Mouse (Mus musculus): Measurements from ENCODE around the gene Ift88. TPM values are rescaled to one million over a fixed set of nuclear protein-coding genes. Genes with fewer than 3 reads are reported as not detected.

Ift88 gene
- polyA plus RNA-seq, 1 experiment from 2014 or later = 6.1 TPM

DNA sequence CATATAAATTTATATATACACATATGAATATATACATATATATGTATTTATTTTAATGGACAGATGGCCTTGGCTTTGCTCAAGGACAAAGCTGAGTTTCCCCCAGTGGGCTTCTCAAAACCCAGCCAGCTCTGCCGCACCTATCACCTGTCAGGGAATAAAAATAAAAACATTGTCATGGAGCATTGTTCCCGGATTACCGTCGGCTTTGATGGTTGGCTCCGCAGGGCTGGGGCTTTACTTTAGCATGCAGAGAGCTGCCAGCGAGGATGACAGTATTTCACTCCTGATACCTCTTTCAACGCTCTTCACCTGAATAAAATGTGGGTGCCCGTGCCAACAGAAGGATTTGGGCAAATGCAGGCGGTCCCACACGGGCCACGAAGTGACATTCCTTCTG is 110.0 kb downstream of the Ift88 start:
- Histone ChIP-seq H3K27me3 (replicated peaks) (peaks cover 37% of the 10 kb centered on the region), H3K27ac (replicated peaks) (no peak overlapping the region), H3K4me1 (peaks cover 61% of the 10 kb centered on the region), H3K9ac (peak overlapping the region; percentile 56; the same call in 1 of the 2 replicates), H3K36me3 (no peaks in the 10 kb centered on the region), H3K4me3 (no peak overlapping the region), H3K4me2 (peak overlapping the region; percentile 14; the same call in 1 of the 2 replicates), H3K9me3 (no peaks in the 10 kb centered on the region)
- no peak for ATAC-seq (ENCODE audit: extremely low read depth, insufficient number of reproducible peaks, low FRiP score, low TSS enrichment)
- WGBS = 22% methylated on average over 11 of the region's 11 CpGs

GRCm38 (mm10) chr14:57534346-57534745 is 110.5 kb downstream of the Ift88 start:
- no peak for ATAC-seq (ENCODE audit: extremely low read depth, insufficient number of reproducible peaks, low FRiP score, low TSS enrichment)
- Histone ChIP-seq H3K9ac (peak overlapping the region; percentile 56; the same call in 1 of the 2 replicates), H3K27ac (replicated peaks) (peak overlapping the region; percentile 86), H3K4me3 (no peak overlapping the region), H3K4me1 (peaks cover 56% of the 10 kb centered on the region), H3K27me3 (replicated peaks) (peaks cover 32% of the 10 kb centered on the region), H3K36me3 (no peaks in the 10 kb centered on the region), H3K9me3 (no peaks in the 10 kb centered on the region), H3K4me2 (peak overlapping the region; percentile 14)
- WGBS = 17% methylated on average over 5 of the region's 5 CpGs

GRCm38 (mm10) chr14:57534961-57535360 is 111.1 kb downstream of the Ift88 start:
- 21% methylated on average over 8 of the region's 8 CpGs for WGBS
- peak overlapping the region; percentile 86 for H3K27ac ChIP-seq (replicated peaks)
- ATAC-seq (ENCODE audit: extremely low read depth, insufficient number of reproducible peaks, low FRiP score, low TSS enrichment) = no peak

GRCm38 (mm10) chr14:57535646-57536045 is 111.8 kb downstream of the Ift88 start:
- Histone ChIP-seq H3K4me3 (no peak overlapping the region), H3K9ac (0 out of 2 replicates have a peak overlapping the region, but pooled peaks have one; percentile 24), H3K4me1 (peaks cover 51% of the 10 kb centered on the region), H3K4me2 (peak overlapping the region; percentile 28), H3K27ac (replicated peaks) (peak overlapping the region; percentile 86), H3K27me3 (replicated peaks) (peaks cover 30% of the 10 kb centered on the region), H3K9me3 (no peaks in the 10 kb centered on the region), H3K36me3 (no peaks in the 10 kb centered on the region)
- no peak for ATAC-seq (ENCODE audit: extremely low read depth, insufficient number of reproducible peaks, low FRiP score, low TSS enrichment)
- WGBS = 39% methylated on average over 6 of the region's 6 CpGs

More at GRCm38 (mm10) chr14:57534961-57535360, 111.1 kb downstream of the Ift88 start:
- Histone ChIP-seq H3K4me1 (peaks cover 51% of the 10 kb centered on the region), H3K9me3 (no peaks in the 10 kb centered on the region), H3K4me3 (no peak overlapping the region), H3K4me2 (peak overlapping the region; percentile 14), H3K27me3 (replicated peaks) (peaks cover 30% of the 10 kb centered on the region), H3K36me3 (no peaks in the 10 kb centered on the region), H3K9ac (peak overlapping the region; percentile 24)

DNA sequence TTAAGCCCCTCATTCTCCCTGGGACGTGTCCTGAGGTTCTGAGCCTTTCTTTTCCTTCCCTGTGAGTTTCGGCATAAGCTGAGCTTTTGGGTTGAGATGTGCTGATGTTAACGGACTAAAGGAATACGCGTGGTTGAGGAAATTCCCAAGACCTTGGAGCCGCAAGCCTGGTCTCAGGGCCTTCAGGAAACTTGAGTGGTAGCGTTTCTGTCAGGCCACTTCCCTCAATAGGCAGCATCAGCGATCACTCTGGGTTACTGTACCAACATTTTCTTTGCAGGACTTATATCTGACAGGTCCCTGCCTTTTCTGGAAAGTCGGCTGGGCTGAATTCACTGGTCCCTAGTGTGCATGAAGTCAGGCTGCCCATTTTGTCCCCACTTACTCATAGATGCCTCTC is 113.0 kb downstream of the Ift88 start:
- WGBS = 42% methylated on average over 9 of the region's 9 CpGs
- peaks cover 27% of the 10 kb centered on the region for H3K27me3 ChIP-seq (replicated peaks)
- H3K4me2 ChIP-seq = peak overlapping the region; percentile 49
- peaks cover 51% of the 10 kb centered on the region for H3K4me1 ChIP-seq
- H3K27ac ChIP-seq (replicated peaks) = peak overlapping the region; percentile 89
- H3K4me3 ChIP-seq = no peak overlapping the region
- no peaks in the 10 kb centered on the region for H3K9me3 ChIP-seq
- no peak for ATAC-seq (ENCODE audit: extremely low read depth, insufficient number of reproducible peaks, low FRiP score, low TSS enrichment)
- peak overlapping the region; percentile 72; the same call in 1 of the 2 replicates for H3K9ac ChIP-seq
- H3K36me3 ChIP-seq = no peaks in the 10 kb centered on the region

GRCm38 (mm10) chr14:57537261-57538015 is 113.6 kb downstream of the Ift88 start:
- Histone ChIP-seq H3K4me2 (peak overlapping the region; percentile 49), H3K4me1 (peaks cover 51% of the 10 kb centered on the region), H3K36me3 (no peaks in the 10 kb centered on the region), H3K9me3 (no peaks in the 10 kb centered on the region), H3K27ac (replicated peaks) (peak overlapping the region; percentile 89), H3K27me3 (replicated peaks) (peaks cover 27% of the 10 kb centered on the region), H3K9ac (peak overlapping the region; percentile 72), H3K4me3 (0 out of 2 replicates have a peak overlapping the region, but pooled peaks have one; percentile 3)
- 9% methylated on average over 16 of the region's 16 CpGs for WGBS
- ATAC-seq (ENCODE audit: extremely low read depth, insufficient number of reproducible peaks, low FRiP score, low TSS enrichment) = no peak

DNA sequence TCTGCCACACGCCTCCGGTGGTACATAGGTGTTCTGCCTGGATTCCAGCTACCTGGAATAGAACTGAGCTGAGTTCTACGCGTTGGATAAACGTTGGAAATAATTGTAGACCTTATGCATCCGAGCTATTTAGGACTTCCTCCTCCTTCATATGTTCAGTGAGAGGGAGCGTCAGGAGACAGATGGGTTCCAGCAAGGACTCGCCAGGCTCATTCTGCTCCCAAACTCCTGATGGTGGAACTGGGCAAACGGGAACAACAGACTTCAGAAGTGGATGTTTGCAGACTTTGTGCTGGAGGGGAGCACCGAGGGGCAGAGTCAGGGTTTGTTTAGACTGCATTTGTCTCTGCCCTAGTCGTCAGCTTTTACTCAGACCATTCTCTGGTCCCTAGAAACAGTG is 116.8 kb downstream of the Ift88 start:
- Histone ChIP-seq H3K9ac (no peak overlapping the region), H3K27ac (replicated peaks) (no peak overlapping the region), H3K4me1 (peaks cover 27% of the 10 kb centered on the region), H3K4me2 (no peak overlapping the region), H3K4me3 (no peak overlapping the region), H3K9me3 (no peaks in the 10 kb centered on the region), H3K27me3 (replicated peaks) (peaks cover 8% of the 10 kb centered on the region; the same call in 1 of the 2 replicates), H3K36me3 (no peaks in the 10 kb centered on the region)
- ATAC-seq (ENCODE audit: extremely low read depth, insufficient number of reproducible peaks, low FRiP score, low TSS enrichment) = no peak
- WGBS = 73% methylated on average over 11 of the region's 11 CpGs

DNA sequence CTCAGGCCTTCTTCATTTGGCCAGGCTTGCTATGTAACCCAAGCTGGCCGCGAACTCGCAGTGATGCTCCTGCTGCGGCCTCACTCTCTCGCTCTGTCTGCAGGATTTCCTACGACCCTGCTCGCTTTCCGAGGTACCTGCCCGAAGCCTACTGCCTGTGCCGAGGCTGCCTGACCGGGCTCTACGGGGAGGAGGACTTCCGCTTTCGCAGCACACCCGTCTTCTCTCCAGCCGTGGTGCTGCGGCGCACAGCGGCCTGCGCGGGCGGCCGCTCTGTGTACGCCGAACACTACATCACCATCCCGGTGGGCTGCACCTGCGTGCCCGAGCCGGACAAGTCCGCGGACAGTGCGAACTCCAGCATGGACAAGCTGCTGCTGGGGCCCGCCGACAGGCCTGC is 118.4 kb downstream of the Ift88 start:
- H3K36me3 ChIP-seq = no peaks in the 10 kb centered on the region
- peak overlapping the region; percentile 58; the same call in 1 of the 2 replicates for H3K9ac ChIP-seq
- no peaks in the 10 kb centered on the region for H3K9me3 ChIP-seq
- peaks cover 20% of the 10 kb centered on the region for H3K4me1 ChIP-seq
- H3K4me2 ChIP-seq = peak overlapping the region; percentile 53
- ATAC-seq (ENCODE audit: extremely low read depth, insufficient number of reproducible peaks, low FRiP score, low TSS enrichment) = no peak
- no peak overlapping the region for H3K27ac ChIP-seq (replicated peaks)
- peaks cover 8% of the 10 kb centered on the region; the same call in 1 of the 2 replicates for H3K27me3 ChIP-seq (replicated peaks)
- H3K4me3 ChIP-seq = peak overlapping the region; percentile 29
- 45% methylated on average over 34 of the region's 34 CpGs for WGBS

- WGBS = 76% methylated on average over 13 of the region's 13 CpGs
- Histone ChIP-seq H3K4me3 (no peak overlapping the region), H3K9me3 (no peaks in the 10 kb centered on the region), H3K27ac (replicated peaks) (no peak overlapping the region), H3K4me2 (no peak overlapping the region), H3K9ac (no peak overlapping the region), H3K4me1 (peaks cover 7% of the 10 kb centered on the region), H3K36me3 (peaks cover 2% of the 10 kb centered on the region; the same call in 1 of the 2 replicates), H3K27me3 (replicated peaks) (peaks cover 8% of the 10 kb centered on the region; the same call in 1 of the 2 replicates)
- ATAC-seq (ENCODE audit: extremely low read depth, insufficient number of reproducible peaks, low FRiP score, low TSS enrichment) = no peak
These were observed 119.7 kb downstream of the Ift88 start for GRCm38 (mm10) chr14:57543420-57544039.

DNA sequence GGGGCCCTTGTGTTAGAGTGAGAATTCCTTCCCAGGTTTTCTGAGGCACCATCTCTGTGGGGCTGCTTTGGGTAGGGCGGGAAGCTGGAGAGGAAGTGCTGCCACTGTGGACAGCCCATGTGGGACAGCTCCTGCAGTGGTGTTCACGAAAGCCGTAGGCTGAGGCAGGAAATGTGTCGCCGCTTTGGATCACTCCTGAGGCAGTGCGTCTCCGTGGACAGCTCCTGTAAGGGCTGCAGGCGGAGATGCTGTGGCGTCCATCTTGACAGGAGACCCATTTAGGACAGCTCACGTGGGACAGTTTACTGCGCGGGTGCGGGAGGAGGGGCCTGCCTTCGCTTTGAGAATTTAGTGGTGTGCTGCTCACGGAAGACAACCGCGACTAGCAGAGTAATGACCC is 121.7 kb downstream of the Ift88 start:
- no peak overlapping the region for H3K4me2 ChIP-seq

GRCm38 (mm10) chr14:57546131-57546530 is 122.3 kb downstream of the Ift88 start:
- Histone ChIP-seq H3K4me3 (no peak overlapping the region), H3K4me1 (peaks cover 6% of the 10 kb centered on the region), H3K9ac (no peak overlapping the region), H3K27me3 (replicated peaks) (peaks cover 8% of the 10 kb centered on the region; the same call in 1 of the 2 replicates), H3K4me2 (no peak overlapping the region), H3K9me3 (no peaks in the 10 kb centered on the region), H3K27ac (replicated peaks) (no peak overlapping the region), H3K36me3 (peaks cover 21% of the 10 kb centered on the region)
- WGBS = 82% methylated on average over 8 of the region's 8 CpGs
- ATAC-seq (ENCODE audit: extremely low read depth, insufficient number of reproducible peaks, low FRiP score, low TSS enrichment) = no peak

More for the DNA sequence above, 121.7 kb downstream of the Ift88 start:
- no peak for ATAC-seq (ENCODE audit: extremely low read depth, insufficient number of reproducible peaks, low FRiP score, low TSS enrichment)
- peaks cover 6% of the 10 kb centered on the region for H3K4me1 ChIP-seq
- peaks cover 8% of the 10 kb centered on the region; the same call in 1 of the 2 replicates for H3K27me3 ChIP-seq (replicated peaks)
- H3K4me3 ChIP-seq = no peak overlapping the region
- H3K27ac ChIP-seq (replicated peaks) = no peak overlapping the region
- WGBS = 78% methylated on average over 17 of the region's 17 CpGs
- no peak overlapping the region for H3K9ac ChIP-seq
- peaks cover 21% of the 10 kb centered on the region for H3K36me3 ChIP-seq
- no peaks in the 10 kb centered on the region for H3K9me3 ChIP-seq
